Mouse (Mus musculus) T-helper 17 cell (primary cell): ENCODE data around the gene Dbil5.
"Not testable (repeated sequence)": the region's sequence is repeated elsewhere in the genome, so short reads cannot be mapped to it uniquely, and the experiment has no call there.

Experiments used
- in situ Hi-C, 2 experiments: fragments of 300-600 bp; cut with MboI, MseI; formaldehyde crosslinking; loops; 1 replicate in 1 of 2; 2 replicates in 1 of 2; pipeline ENCODE4 v1.15.1; 2025; ENCODE audit warnings: high pct_unique_total_duplicates in 2 of 2

Gene Dbil5

DNA sequence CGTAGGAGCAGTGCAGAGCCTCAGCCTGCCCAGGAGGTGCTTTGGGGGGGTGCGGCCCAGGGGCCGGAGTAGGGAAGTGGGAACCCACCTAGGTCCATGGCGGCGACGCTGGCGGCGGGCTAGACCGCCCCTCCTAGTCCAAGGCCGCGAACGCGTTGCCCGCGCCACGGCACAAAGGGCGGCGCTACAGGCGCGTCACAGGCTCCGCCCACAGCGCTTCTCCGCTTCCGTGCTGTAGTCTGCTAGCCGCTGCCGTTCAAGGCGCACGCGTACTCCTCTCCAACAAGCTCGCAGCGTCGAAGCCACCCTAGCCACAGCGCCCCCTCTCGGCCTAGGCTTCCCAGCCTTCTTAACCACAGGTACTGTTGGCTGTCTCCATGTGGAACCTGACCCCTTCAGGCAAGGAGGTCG is at the start of gene Dbil5, which contains the start of gene Gemin4:
Gene Dbil5, plus strand, starts transcription at position 219 of the 411 bp plus-strand sequence.
Gene Gemin4, minus strand, starts transcription at position 275 of the 411 bp plus-strand sequence.
- in situ Hi-C loops: no loop called here

GRCm38 (mm10) chr11:76168976-76169375 is 48.4 kb upstream of the Dbil5 start:
- in situ Hi-C loops: loop anchor here (5.0 to 10.0 kb wide), 2 partner anchors 54 to 82 kb away; no protein-coding TSS in a partner anchor

DNA sequence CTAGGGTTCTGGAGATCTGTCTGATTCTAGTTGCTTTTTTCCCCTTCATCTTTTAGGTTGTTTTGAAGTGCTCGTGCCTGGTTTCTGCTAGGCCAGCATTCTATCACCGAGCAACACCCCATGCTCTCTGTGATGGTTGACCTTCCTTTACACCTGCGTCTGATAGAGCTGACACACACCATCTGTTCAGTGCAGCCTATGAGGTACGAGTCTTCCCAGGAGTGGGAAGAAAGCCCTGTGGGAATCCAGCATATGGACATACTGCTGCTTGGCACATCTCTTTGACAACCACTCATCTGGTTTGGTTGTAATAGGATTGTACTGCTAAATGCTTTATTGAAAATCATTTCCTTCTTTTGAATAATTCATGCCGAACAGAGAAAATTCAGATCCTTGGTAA is 47.2 kb upstream of the Dbil5 start:
- in situ Hi-C loops: loop anchor here in 1 of 2 experiments (5.0 kb wide), 1 partner anchor 83 kb away; no protein-coding TSS in a partner anchor

DNA sequence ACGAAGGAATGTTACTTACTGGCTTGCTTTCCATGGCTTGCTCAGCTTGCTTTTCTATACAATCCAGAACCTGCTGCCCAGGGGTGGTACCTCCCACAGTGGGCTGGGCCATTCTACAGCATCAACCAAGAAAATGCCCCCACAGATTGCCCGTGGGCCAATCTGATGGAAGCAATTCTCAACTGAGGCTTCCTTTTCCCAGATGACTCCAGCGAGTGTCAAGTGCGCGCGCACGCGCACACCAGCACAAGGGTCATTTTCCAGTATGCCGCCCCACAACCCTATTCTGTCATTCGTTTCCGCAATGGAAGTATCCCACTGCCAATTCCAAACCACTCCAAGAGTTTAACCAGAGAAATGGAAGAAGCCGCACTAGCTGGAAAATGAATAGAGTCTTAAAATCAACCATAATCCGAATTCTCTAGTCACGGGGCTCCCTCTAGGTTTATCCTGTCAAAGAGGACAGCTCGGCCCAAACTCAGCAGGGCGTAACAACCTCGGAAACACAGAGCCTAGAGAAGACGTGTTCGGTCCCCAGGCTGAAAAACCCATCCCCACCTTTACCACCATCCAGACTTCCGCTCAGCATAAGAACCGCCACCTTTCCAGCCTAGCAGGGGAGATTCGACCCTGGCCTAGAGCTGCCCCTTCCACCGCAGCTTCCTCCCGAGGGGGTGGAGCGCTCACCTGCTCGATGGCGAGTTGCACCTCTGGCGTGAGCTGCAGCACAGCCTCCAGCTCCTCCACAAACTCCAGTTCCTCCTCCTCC is 38.5 kb upstream of the Dbil5 start:
- in situ Hi-C loops: no loop called here

DNA sequence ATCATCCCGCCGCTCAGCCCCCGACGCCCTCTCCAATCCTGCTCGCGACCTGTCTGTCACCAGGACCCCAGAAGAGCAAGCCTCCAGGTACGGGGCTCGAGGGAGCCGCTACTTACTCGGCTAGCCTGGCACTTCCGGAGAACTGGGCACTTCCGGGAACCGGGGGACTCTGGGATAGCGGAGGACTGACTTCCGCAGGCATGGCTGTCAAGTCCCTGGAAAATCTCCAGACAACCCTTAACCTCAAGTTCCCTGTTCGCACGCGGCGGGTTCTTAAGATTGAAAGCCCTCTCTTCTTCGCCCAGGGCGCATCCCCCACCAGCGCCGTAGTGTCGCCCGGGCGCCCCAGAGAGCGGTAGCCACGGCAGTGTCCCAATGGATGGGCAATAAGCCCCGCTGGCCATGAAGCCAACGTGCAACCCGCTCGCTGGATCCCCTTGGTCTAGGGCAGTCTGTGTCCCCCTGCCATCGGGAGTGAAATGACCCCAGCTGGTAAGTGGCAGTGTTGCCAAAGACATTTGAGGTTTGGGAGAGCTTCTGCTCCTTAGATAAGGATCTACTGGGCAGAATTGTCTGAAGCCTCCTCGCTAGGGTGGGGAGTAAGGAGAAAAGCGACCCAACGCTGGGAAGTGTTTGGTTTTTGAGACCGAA is 37.8 kb upstream of the Dbil5 start, which contains the start of the genes Vps53 and Fam57a:
Gene Vps53, minus strand, starts transcription at position 153 of the 651 bp plus-strand sequence.
Gene Fam57a, plus strand, starts transcription at position 177 of the 651 bp plus-strand sequence.
- in situ Hi-C loops: no loop called here

DNA sequence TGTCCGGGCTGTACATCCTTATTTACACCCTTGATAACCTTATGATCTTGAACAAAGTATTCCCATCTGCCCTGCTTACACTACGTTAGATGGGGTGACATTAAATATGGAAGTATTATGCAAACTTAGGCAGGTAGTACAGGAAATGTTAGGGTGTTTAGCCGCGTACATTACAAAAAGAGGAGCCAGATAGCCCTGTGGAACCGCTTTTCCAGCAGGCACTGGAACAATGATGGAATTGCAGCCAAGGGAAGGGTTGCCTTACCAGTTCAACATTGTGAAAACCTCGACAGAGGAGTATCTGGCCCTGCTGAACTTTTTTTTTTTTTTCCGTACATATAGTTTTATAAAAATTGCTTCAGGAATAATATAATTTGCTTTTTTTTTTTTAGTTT is 37.3 kb upstream of the Dbil5 start:
- in situ Hi-C loops: no loop called here

- in situ Hi-C loops: no loop called here
Observed at GRCm38 (mm10) chr11:76183745-76184144, 33.7 kb upstream of the Dbil5 start.

GRCm38 (mm10) chr11:76186908-76187307 is 30.5 kb upstream of the Dbil5 start:
- in situ Hi-C loops: no loop called here

GRCm38 (mm10) chr11:76196275-76196976 is 21.0 kb upstream of the Dbil5 start:
- in situ Hi-C loops: no loop called here

GRCm38 (mm10) chr11:76196977-76197469 is 20.4 kb upstream of the Dbil5 start:
- in situ Hi-C loops: no loop called here

GRCm38 (mm10) chr11:76201761-76202674 is 15.4 kb upstream of the Dbil5 start:
- in situ Hi-C loops: no loop called here

- in situ Hi-C loops: no loop called here
Observed at GRCm38 (mm10) chr11:76206793-76207192, 10.6 kb upstream of the Dbil5 start.

- in situ Hi-C loops: no loop called here
Observed at GRCm38 (mm10) chr11:76210228-76210985, 7.0 kb upstream of the Dbil5 start.

- in situ Hi-C loops: not testable (repeated sequence)
Observed at GRCm38 (mm10) chr11:76211595-76211994, 5.8 kb upstream of the Dbil5 start.

DNA sequence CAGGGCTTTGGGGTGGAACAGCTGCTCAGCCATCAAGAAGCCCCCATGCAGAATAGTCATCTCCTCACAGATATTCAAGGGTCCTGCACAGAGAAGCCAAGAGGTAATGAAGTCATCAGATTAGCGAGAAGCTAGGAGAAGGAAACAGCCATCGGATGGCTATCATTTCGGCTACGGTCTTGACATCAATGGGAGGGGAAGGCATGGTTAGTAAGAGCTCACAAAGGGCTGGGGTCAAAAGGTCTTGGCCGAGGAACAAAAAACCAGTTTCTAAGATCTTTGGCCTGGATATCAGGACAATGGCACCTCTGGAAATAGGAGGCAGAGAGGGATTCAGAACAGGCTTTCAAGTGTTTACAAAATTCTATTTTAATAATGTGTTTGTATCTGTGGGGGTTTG is 3.6 kb upstream of the Dbil5 start:
- in situ Hi-C loops: no loop called here

- in situ Hi-C loops: no loop called here
Observed at GRCm38 (mm10) chr11:76215011-76215410, 2.4 kb upstream of the Dbil5 start.

DNA sequence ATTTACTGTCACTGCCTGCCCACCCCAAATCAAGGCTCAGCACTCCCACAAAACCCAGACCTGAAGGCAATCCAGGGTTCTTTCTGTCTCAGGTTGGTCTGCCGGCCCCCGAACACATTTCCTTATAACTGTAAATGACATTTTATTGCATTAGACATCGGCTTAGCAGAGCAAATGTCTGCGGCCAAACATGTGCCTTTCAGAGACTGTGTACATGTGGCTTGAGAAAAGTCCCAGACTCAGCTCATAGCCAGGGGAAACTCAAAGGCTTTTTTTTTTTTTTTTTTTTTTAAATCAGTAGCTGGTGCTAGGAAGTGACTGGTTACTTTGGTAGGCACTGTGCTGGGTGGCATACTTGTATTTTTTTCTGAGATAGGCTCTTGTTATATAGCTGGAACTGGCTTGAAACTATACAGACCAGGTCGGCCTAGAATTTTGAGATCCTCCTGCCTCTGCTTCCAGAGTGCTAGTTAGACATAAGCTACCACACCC is 1.3 kb upstream of the Dbil5 start:
- in situ Hi-C loops: no loop called here

DNA sequence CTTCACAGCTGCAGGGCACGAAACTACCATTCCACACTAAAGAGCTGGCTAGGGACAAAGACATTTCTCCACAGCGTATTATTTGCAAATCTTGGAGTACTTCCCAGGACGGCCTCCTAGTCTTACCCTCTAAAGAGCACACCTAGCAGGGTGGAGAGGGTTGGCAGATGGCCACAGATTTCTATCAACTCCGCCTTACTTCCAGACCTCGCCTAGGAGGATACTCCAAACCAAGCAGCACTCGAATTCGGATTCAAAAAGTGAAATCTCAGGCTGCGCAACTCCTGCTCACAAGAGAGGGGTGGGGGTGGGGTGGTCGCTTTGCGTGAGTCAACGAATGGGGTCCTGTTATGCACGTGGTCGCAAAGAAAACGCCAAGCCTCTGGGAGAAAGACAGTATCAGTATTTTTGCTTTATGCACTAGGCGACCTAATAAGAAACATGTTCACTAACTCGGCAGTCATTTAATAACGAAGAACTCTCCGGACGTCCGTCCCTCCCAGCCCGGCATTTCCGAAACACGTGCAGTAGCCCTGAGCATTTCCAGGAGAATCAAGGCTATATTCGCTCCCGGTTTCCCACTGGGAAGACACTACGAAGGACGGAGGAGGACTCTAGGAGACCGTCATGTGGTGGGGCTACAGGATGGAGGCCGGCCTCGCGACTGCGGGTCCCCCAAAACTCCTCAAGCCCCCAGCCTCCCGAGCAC is 573 bp upstream of the Dbil5 start:
- in situ Hi-C loops: no loop called here

- in situ Hi-C loops: no loop called here
Observed at GRCm38 (mm10) chr11:76224631-76225030, 7.2 kb downstream of the Dbil5 start.
